Comparison of ENCODE assay signal across 18 mouse cellular contexts in the genomic region with DNA sequence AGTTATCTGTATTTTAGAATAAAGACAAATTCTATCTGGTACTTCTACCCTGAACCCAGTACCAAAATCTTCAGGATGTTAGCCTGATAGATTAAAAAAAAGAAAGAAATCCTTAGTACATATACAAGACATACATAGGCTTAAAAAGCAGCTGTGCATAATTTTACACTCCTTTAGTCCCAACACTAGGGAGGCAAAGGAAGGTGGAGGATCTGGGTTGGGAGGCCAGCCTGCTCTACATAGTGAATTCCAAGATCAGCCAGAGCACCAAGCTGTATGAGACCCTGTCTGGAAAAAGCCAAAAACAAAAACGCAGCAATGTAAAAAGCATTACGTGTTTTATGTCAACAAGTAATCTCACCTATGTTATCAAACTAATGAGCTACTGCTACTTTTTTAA. TPM values are rescaled to one million over a fixed set of nuclear protein-coding genes. Genes with fewer than 3 reads are reported as not detected.
A peak's percentile ranks its signal among the peaks of the same experiment; 100 is the strongest.
DNase-seq lines count a peak whose midpoint lies in the region; ATAC-seq and TF ChIP-seq lines count a peak whose summit lies in the region.
"Had no signal": no experiment of that assay in that cellular context is flagged by ENCODE, and none has a peak within 500 bp of the region (broad histone marks: within the 10 kb centered on the region; RNA-seq: fewer than 3 reads in every experiment).

No protein-coding gene starts in this region.

- ATAC-seq in forebrain, embryonic 14.5 days, result no peak
- no peak for ATAC-seq in hindbrain, embryonic 15.5 days (ENCODE audit: low FRiP score, low read depth)
- no peak for ATAC-seq in hindbrain, embryonic 16.5 days
- ATAC-seq in midbrain, embryonic 14.5 days (ENCODE audit: low FRiP score, low TSS enrichment), result no peak
- ATAC-seq in midbrain, postnatal 0 days (ENCODE audit: low FRiP score), result no peak
- ATAC-seq in neural tube, embryonic 15.5 days (ENCODE audit: low FRiP score), result no peak
- ATAC-seq: midbrain, embryonic 15.5 days had no signal

- H3K27me3 ChIP-seq in forebrain, embryonic 14.5 days (replicated peaks; ENCODE audit: control insufficient read depth, insufficient read depth, low read length), result no peaks in the 10 kb centered on the region
- H3K27me3 ChIP-seq in forebrain, embryonic 10.5 days (ENCODE audit: poor library complexity, severe bottlenecking), result no peaks in the 10 kb centered on the region
- H3K27me3 ChIP-seq in hindbrain, embryonic 15.5 days, result no peaks in the 10 kb centered on the region
- no peaks in the 10 kb centered on the region for H3K27me3 ChIP-seq in hindbrain, embryonic 16.5 days (replicated peaks; ENCODE audit: control insufficient read depth, insufficient read depth, low read length)
- H3K27me3 ChIP-seq in midbrain, embryonic 14.5 days (ENCODE audit: control insufficient read depth, insufficient read depth, low read length), result no peaks in the 10 kb centered on the region
- no peaks in the 10 kb centered on the region for H3K27me3 ChIP-seq in midbrain, postnatal 0 days (ENCODE audit: insufficient read depth, low read length)
- no peaks in the 10 kb centered on the region for H3K27me3 ChIP-seq in neural tube, embryonic 15.5 days (replicated peaks)
- H3K27me3 ChIP-seq: midbrain, embryonic 15.5 days had no signal

- H3K27ac ChIP-seq in forebrain, embryonic 14.5 days (ENCODE audit: low read depth, low read length), result no peak overlapping the region
- H3K27ac ChIP-seq in forebrain, embryonic 10.5 days, result no peak overlapping the region
- H3K27ac ChIP-seq in hindbrain, embryonic 15.5 days (replicated peaks), result no peak overlapping the region
- no peak overlapping the region for H3K27ac ChIP-seq in hindbrain, embryonic 16.5 days (ENCODE audit: low read depth, low read length)
- no peak overlapping the region for H3K27ac ChIP-seq in midbrain, embryonic 14.5 days (replicated peaks; ENCODE audit: low read depth, low read length)
- H3K27ac ChIP-seq in midbrain, postnatal 0 days (ENCODE audit: low read depth, low read length), result no peak overlapping the region
- no peak overlapping the region for H3K27ac ChIP-seq in neural tube, embryonic 15.5 days (replicated peaks)
- H3K27ac ChIP-seq: layer of hippocampus, adult 2 months; midbrain, embryonic 15.5 days had no signal

- WGBS in forebrain, embryonic 14.5 days, result 83% methylated on average over 2 of the region's 2 CpGs
- 95% methylated on average over 2 of the region's 2 CpGs for WGBS in forebrain, embryonic 10.5 days
- 91% methylated on average over 2 of the region's 2 CpGs for WGBS in hindbrain, embryonic 15.5 days
- WGBS in hindbrain, embryonic 16.5 days, result 75% methylated on average over 2 of the region's 2 CpGs
- 85% methylated on average over 2 of the region's 2 CpGs for WGBS in midbrain, embryonic 14.5 days
- 77% methylated on average over 2 of the region's 2 CpGs for WGBS in midbrain, postnatal 0 days
- WGBS in neural tube, embryonic 15.5 days, result 82% methylated on average over 2 of the region's 2 CpGs

- peaks cover 20% of the 10 kb centered on the region for H3K4me1 ChIP-seq in forebrain, embryonic 14.5 days (ENCODE audit: control insufficient read depth, insufficient read depth, low read length)
- H3K4me1 ChIP-seq in forebrain, embryonic 10.5 days, result peaks cover 34% of the 10 kb centered on the region
- H3K4me1 ChIP-seq in hindbrain, embryonic 15.5 days (replicated peaks), result peaks cover 47% of the 10 kb centered on the region
- H3K4me1 ChIP-seq in hindbrain, embryonic 16.5 days (ENCODE audit: control insufficient read depth, insufficient read depth, low read depth, low read length), result peaks cover 28% of the 10 kb centered on the region
- peaks cover 35% of the 10 kb centered on the region for H3K4me1 ChIP-seq in midbrain, embryonic 14.5 days (ENCODE audit: control insufficient read depth, insufficient read depth, low read length)
- no peaks in the 10 kb centered on the region for H3K4me1 ChIP-seq in midbrain, postnatal 0 days (ENCODE audit: insufficient read depth, low read length)
- peaks cover 42% of the 10 kb centered on the region for H3K4me1 ChIP-seq in neural tube, embryonic 15.5 days

- H3K9me3 ChIP-seq in forebrain, embryonic 14.5 days (replicated peaks; ENCODE audit: control insufficient read depth, low read length), result no peaks in the 10 kb centered on the region
- no peaks in the 10 kb centered on the region for H3K9me3 ChIP-seq in forebrain, embryonic 10.5 days
- no peaks in the 10 kb centered on the region for H3K9me3 ChIP-seq in hindbrain, embryonic 15.5 days
- no peaks in the 10 kb centered on the region for H3K9me3 ChIP-seq in hindbrain, embryonic 16.5 days (ENCODE audit: control insufficient read depth, low read length)
- no peaks in the 10 kb centered on the region for H3K9me3 ChIP-seq in midbrain, embryonic 14.5 days (ENCODE audit: control insufficient read depth, low read length)
- H3K9me3 ChIP-seq in midbrain, postnatal 0 days (ENCODE audit: low read length), result no peaks in the 10 kb centered on the region
- no peaks in the 10 kb centered on the region for H3K9me3 ChIP-seq in neural tube, embryonic 15.5 days (replicated peaks)
- H3K9me3 ChIP-seq: midbrain, embryonic 15.5 days had no signal

- DNase-seq in forebrain, embryonic 14.5 days (ENCODE audit: low spot score), result no peak
- DNase-seq in forebrain, embryonic 10.5 days (ENCODE audit: extremely low spot score, low spot score), result no peak
- DNase-seq in midbrain, embryonic 14.5 days, result no peak
- DNase-seq in midbrain, postnatal 0 days (ENCODE audit: low spot score), result no peak
- no peak for DNase-seq in frontal cortex, postnatal 14 days (ENCODE audit: low spot score in 2 of 2)
- DNase-seq: heart, adult 18-20 months; kidney, adult 18-20 months; lung, postnatal 14 days; right cerebral cortex, postnatal 14 days; thymus, postnatal 36 days had no signal

- 0 out of 2 replicates have a peak overlapping the region, but pooled peaks have one; percentile 9 for H3K4me2 ChIP-seq in forebrain, embryonic 14.5 days (ENCODE audit: low read length)
- H3K4me2 ChIP-seq in hindbrain, embryonic 15.5 days, result 0 out of 2 replicates have a peak overlapping the region, but pooled peaks have one; percentile 24
- H3K4me2 ChIP-seq in hindbrain, embryonic 16.5 days (ENCODE audit: low read length), result no peak overlapping the region
- H3K4me2 ChIP-seq in midbrain, embryonic 14.5 days (ENCODE audit: low read length), result peak overlapping the region; percentile 25
- no peak overlapping the region for H3K4me2 ChIP-seq in midbrain, postnatal 0 days (ENCODE audit: low read depth, low read length, poor library complexity, severe bottlenecking)
- peak overlapping the region; percentile 19 for H3K4me2 ChIP-seq in neural tube, embryonic 15.5 days
- H3K4me2 ChIP-seq: midbrain, embryonic 15.5 days had no signal

- no peak overlapping the region for H3K4me3 ChIP-seq in forebrain, embryonic 14.5 days (ENCODE audit: low read depth, low read length)
- H3K4me3 ChIP-seq in forebrain, embryonic 10.5 days, result no peak overlapping the region
- H3K4me3 ChIP-seq in hindbrain, embryonic 15.5 days, result no peak overlapping the region
- no peak overlapping the region for H3K4me3 ChIP-seq in hindbrain, embryonic 16.5 days (ENCODE audit: low read length)
- 0 out of 2 replicates have a peak overlapping the region, but pooled peaks have one; percentile 14 for H3K4me3 ChIP-seq in midbrain, embryonic 14.5 days (replicated peaks; ENCODE audit: low read depth, low read length)
- H3K4me3 ChIP-seq in midbrain, postnatal 0 days (ENCODE audit: low read depth, low read length), result no peak overlapping the region
- H3K4me3 ChIP-seq in neural tube, embryonic 15.5 days (replicated peaks), result no peak overlapping the region
- H3K4me3 ChIP-seq: layer of hippocampus, adult 2 months; midbrain, embryonic 15.5 days had no signal

- no peak for TF ChIP-seq CTCF in midbrain, postnatal 0 days (IDR thresholded peaks at IDR 0.05)

- H3K9ac ChIP-seq in forebrain, embryonic 14.5 days (ENCODE audit: low read length), result no peak overlapping the region
- no peak overlapping the region for H3K9ac ChIP-seq in hindbrain, embryonic 15.5 days
- no peak overlapping the region for H3K9ac ChIP-seq in hindbrain, embryonic 16.5 days (ENCODE audit: low read depth, low read length)
- no peak overlapping the region for H3K9ac ChIP-seq in midbrain, embryonic 14.5 days (replicated peaks; ENCODE audit: low read length)
- H3K9ac ChIP-seq in midbrain, postnatal 0 days (replicated peaks; ENCODE audit: low read length, poor library complexity, severe bottlenecking), result no peak overlapping the region
- H3K9ac ChIP-seq in neural tube, embryonic 15.5 days (replicated peaks), result no peak overlapping the region
- H3K9ac ChIP-seq: midbrain, embryonic 15.5 days had no signal

- H3K36me3 ChIP-seq in forebrain, embryonic 14.5 days (ENCODE audit: control insufficient read depth, insufficient read depth, low read length), result peaks cover 42% of the 10 kb centered on the region
- H3K36me3 ChIP-seq in forebrain, embryonic 10.5 days (replicated peaks), result peaks cover 71% of the 10 kb centered on the region
- H3K36me3 ChIP-seq in hindbrain, embryonic 15.5 days, result peaks cover 19% of the 10 kb centered on the region
- H3K36me3 ChIP-seq in hindbrain, embryonic 16.5 days (ENCODE audit: control insufficient read depth, insufficient read depth, low read length), result no peaks in the 10 kb centered on the region; the same call in none of the 2 replicates
- H3K36me3 ChIP-seq in midbrain, embryonic 14.5 days (ENCODE audit: control insufficient read depth, insufficient read depth, low read length), result peaks cover 20% of the 10 kb centered on the region
- peaks cover 9% of the 10 kb centered on the region; the same call in 1 of the 2 replicates for H3K36me3 ChIP-seq in midbrain, postnatal 0 days (ENCODE audit: insufficient read depth, low read length)
- peaks cover 5% of the 10 kb centered on the region; the same call in 1 of the 2 replicates for H3K36me3 ChIP-seq in neural tube, embryonic 15.5 days
- H3K36me3 ChIP-seq: midbrain, embryonic 15.5 days had no signal

RNA-seq across cellular contexts. Expression of a gene that starts 4.3 kb away (rescaled TPM):
- polyA plus RNA-seq in forebrain, embryonic 14.5 days (2014; fragmentation: Nextera tagmentation; extraction: Ambion mirVana), result 684 and 690 TPM in 2 replicates
- 894 and 948 TPM in 2 replicates for polyA plus RNA-seq in forebrain, embryonic 10.5 days (2016; fragmentation: Nextera tagmentation; extraction: Ambion mirVana)
- 445 and 453 TPM in 2 replicates for polyA plus RNA-seq in hindbrain, embryonic 15.5 days (2015; fragmentation: Nextera tagmentation; extraction: Ambion mirVana)
- polyA plus RNA-seq in hindbrain, embryonic 16.5 days (2015; fragmentation: Nextera tagmentation; extraction: Ambion mirVana), result 414 and 445 TPM in 2 replicates
- 473 and 549 TPM in 2 replicates for polyA plus RNA-seq in midbrain, embryonic 14.5 days (2014; fragmentation: Nextera tagmentation; extraction: Ambion mirVana)
- total RNA-seq in midbrain, postnatal 0 days (2014; rRNA removed), result 57.6 and 69.2 TPM in 2 replicates
- 242 and 258 TPM in 2 replicates for polyA plus RNA-seq in midbrain, postnatal 0 days (2015; fragmentation: Nextera tagmentation; extraction: Ambion mirVana)
- 424 and 500 TPM in 2 replicates for polyA plus RNA-seq in neural tube, embryonic 15.5 days (2015; fragmentation: Nextera tagmentation; extraction: Ambion mirVana)

RNA-seq across cellular contexts. Expression of a gene that starts 10.9 kb away (rescaled TPM):
- 49.2 and 52.3 TPM in 2 replicates for polyA plus RNA-seq in forebrain, embryonic 14.5 days (2014; fragmentation: Nextera tagmentation; extraction: Ambion mirVana)
- 130 and 134 TPM in 2 replicates for polyA plus RNA-seq in forebrain, embryonic 10.5 days (2016; fragmentation: Nextera tagmentation; extraction: Ambion mirVana)
- polyA plus RNA-seq in hindbrain, embryonic 15.5 days (2015; fragmentation: Nextera tagmentation; extraction: Ambion mirVana), result 47.9 and 52.4 TPM in 2 replicates
- 36.2 and 45.4 TPM in 2 replicates for polyA plus RNA-seq in hindbrain, embryonic 16.5 days (2015; fragmentation: Nextera tagmentation; extraction: Ambion mirVana)
- 39.5 and 57.3 TPM in 2 replicates for polyA plus RNA-seq in midbrain, embryonic 14.5 days (2014; fragmentation: Nextera tagmentation; extraction: Ambion mirVana)
- 5.5 and 6.4 TPM in 2 replicates for total RNA-seq in midbrain, postnatal 0 days (2014; rRNA removed)
- 55.9 and 59.8 TPM in 2 replicates for polyA plus RNA-seq in midbrain, postnatal 0 days (2015; fragmentation: Nextera tagmentation; extraction: Ambion mirVana)
- 42.6 and 46.0 TPM in 2 replicates for polyA plus RNA-seq in neural tube, embryonic 15.5 days (2015; fragmentation: Nextera tagmentation; extraction: Ambion mirVana)

RNA-seq across cellular contexts. Expression of a gene that starts 57.3 kb away (rescaled TPM):
- not detected in 2 replicates for polyA plus RNA-seq in forebrain, embryonic 14.5 days (2014; fragmentation: Nextera tagmentation; extraction: Ambion mirVana)
- not detected in 2 replicates for polyA plus RNA-seq in forebrain, embryonic 10.5 days (2016; fragmentation: Nextera tagmentation; extraction: Ambion mirVana)
- 0.05 TPM in 1 of 2 replicates, not detected in the other for polyA plus RNA-seq in hindbrain, embryonic 15.5 days (2015; fragmentation: Nextera tagmentation; extraction: Ambion mirVana)
- polyA plus RNA-seq in hindbrain, embryonic 16.5 days (2015; fragmentation: Nextera tagmentation; extraction: Ambion mirVana), result not detected in 2 replicates
- not detected in 2 replicates for polyA plus RNA-seq in midbrain, embryonic 14.5 days (2014; fragmentation: Nextera tagmentation; extraction: Ambion mirVana)
- total RNA-seq in midbrain, postnatal 0 days (2014; rRNA removed), result not detected in 2 replicates
- not detected in 2 replicates for polyA plus RNA-seq in midbrain, postnatal 0 days (2015; fragmentation: Nextera tagmentation; extraction: Ambion mirVana)
- not detected in 2 replicates for polyA plus RNA-seq in neural tube, embryonic 15.5 days (2015; fragmentation: Nextera tagmentation; extraction: Ambion mirVana)
- total RNA-seq: adrenal gland, postnatal 4 days; common myeloid progenitor, adult 5-6 weeks; heart, adult 18-20 months; layer of hippocampus, adult 2 months; left cerebral cortex, postnatal 36 days had no signal
- polyA plus RNA-seq: midbrain, embryonic 15.5 days had no signal

Comparison
In these comparisons a context has a peak if more than half of its experiments do, and no peak if none do; other contexts are left out.
1. H3K4me2 ChIP-seq: peak in forebrain, embryonic 14.5 days (single experiment), hindbrain, embryonic 15.5 days (single experiment), midbrain, embryonic 14.5 days (single experiment) and neural tube, embryonic 15.5 days (single experiment); none in hindbrain, embryonic 16.5 days (single experiment) and midbrain, postnatal 0 days (single experiment).